Mouse (Mus musculus) naive thymus-derived CD4-positive, alpha-beta T cell, adult 2 months (primary cell): ENCODE data around the gene Vcl.

Experiments used
- DNase-seq: peaks from one replicate; pipeline ENCODE4 v3.0.0-alpha.2; 2011; ENCODE audit warnings: low read depth

Gene Vcl

GRCm38 (mm10) chr14:21013800-21014334, 84.7 kb downstream of the Vcl start:
- DNase-seq, result no peak

GRCm38 (mm10) chr14:21017871-21018270, 88.7 kb downstream of the Vcl start:
- DNase-seq, result no peak

GRCm38 (mm10) chr14:21018977-21019376, 89.8 kb downstream of the Vcl start:
- DNase-seq, result peak; percentile 77

- DNase-seq, result no peak
Measured at GRCm38 (mm10) chr14:21020435-21020834, 91.2 kb downstream of the Vcl start.

- no peak for DNase-seq
Measured at GRCm38 (mm10) chr14:21027542-21027941, 98.3 kb downstream of the Vcl start.

- no peak for DNase-seq
Measured at GRCm38 (mm10) chr14:21029025-21029659, 99.9 kb downstream of the Vcl start.

GRCm38 (mm10) chr14:21031783-21032511, 102.7 kb downstream of the Vcl start:
- DNase-seq, result peak; percentile 94

GRCm38 (mm10) chr14:21034271-21034670, 105.1 kb downstream of the Vcl start:
- DNase-seq, result peak; percentile 74

GRCm38 (mm10) chr14:21034791-21035190, 105.6 kb downstream of the Vcl start:
- peak; percentile 60 for DNase-seq

GRCm38 (mm10) chr14:21039077-21039476, 109.9 kb downstream of the Vcl start:
- DNase-seq, result no peak

- no peak for DNase-seq
Measured at GRCm38 (mm10) chr14:21039623-21040022, 110.4 kb downstream of the Vcl start.

- no peak for DNase-seq
Measured at GRCm38 (mm10) chr14:21047840-21048239, 118.6 kb downstream of the Vcl start.

GRCm38 (mm10) chr14:21048879-21049278, 119.7 kb downstream of the Vcl start:
- DNase-seq, result peak; percentile 81

GRCm38 (mm10) chr14:21050734-21051133, 121.5 kb downstream of the Vcl start:
- DNase-seq, result peak; percentile 79

GRCm38 (mm10) chr14:21051380-21052111, 122.3 kb downstream of the Vcl start:
- no peak for DNase-seq

- DNase-seq, result peak; percentile 99
Measured at GRCm38 (mm10) chr14:21052112-21052780, 123.0 kb downstream of the Vcl start, which contains the start of the genes Ap3m1 and Adk. Ap3m1 (minus strand) TSS chr14:21052508. Adk (plus strand) TSS chr14:21052574.

- no peak for DNase-seq
Measured at GRCm38 (mm10) chr14:21052781-21053130, 123.6 kb downstream of the Vcl start.

GRCm38 (mm10) chr14:21053151-21053550, 124.0 kb downstream of the Vcl start:
- DNase-seq, result no peak

- no peak for DNase-seq
Measured at GRCm38 (mm10) chr14:21053586-21053985, 124.4 kb downstream of the Vcl start.

GRCm38 (mm10) chr14:21058972-21059371, 129.8 kb downstream of the Vcl start:
- DNase-seq, result no peak

GRCm38 (mm10) chr14:21062766-21063513, 133.7 kb downstream of the Vcl start:
- no peak for DNase-seq
